Mouse (Mus musculus) ovary, postnatal 10 days (tissue): Measurements from ENCODE around the gene Odf3.

ENCODE experiments used
- DNase-seq: peaks from one replicate; pipeline ENCODE4 v3.0.0; 2022; ENCODE audit warnings: low spot score

Gene Odf3

DNA sequence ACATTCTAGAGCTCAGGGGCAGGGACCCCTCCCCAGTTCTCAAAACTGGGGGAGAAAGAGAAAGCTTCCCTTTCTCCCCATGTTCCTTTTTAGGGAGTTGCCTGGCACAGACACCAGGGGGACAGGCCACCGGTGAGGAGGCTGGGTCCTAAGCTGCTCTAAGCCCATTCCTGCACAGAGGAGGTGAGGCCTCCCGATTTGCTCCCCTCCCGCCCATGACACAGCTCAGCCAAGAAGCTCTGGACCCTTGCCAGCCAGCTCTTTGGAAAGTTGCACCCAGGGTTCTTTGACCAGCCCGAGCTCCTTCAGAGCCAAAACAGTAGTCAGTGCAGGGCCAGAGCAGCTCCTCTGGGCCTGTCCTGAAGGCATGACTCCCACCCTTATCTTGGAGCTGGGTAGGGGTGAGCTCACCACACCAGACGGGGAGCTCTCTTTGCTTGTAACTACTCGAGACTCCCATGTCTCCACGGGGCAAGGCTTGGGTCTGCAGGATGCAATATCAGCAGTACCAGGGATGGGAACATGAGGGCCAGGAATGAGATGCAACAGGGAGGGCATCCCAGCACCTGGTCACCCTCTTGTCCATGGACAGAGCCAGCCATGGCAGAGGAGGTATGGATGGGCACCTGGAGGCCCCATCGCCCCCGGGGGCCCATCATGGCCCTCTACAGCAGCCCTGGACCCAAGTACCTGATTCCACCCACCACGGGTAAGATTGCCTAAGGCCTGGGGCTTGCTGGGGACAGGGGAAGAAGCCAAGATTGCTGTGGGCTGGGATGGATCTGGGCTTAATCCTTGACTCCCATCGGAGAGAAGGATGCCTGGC lies at the start of gene Odf3:
Gene Odf3, plus strand, starts transcription at position 51 of the 826 bp plus-strand sequence.
- no peak for DNase-seq

DNA sequence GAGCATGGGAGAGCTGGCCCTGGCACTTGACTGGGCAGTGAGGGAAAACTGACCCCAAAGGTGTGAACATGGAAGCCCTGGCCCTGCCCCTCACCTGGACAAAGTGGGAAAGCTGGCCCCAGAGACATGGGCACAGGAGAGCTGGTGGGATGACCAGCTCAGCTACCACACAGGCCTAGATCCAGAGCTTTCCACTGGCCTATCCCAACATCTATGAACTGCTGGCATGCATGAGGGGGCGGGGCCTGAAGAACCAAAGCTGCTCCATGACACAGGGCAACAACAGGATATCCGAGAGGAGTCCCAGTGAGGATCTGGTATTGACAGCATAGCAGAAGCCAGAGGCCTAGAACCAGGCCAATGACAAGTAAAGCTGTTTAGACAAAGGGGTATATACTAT lies 49.4 kb upstream of the Odf3 start:
- DNase-seq: no peak

DNA sequence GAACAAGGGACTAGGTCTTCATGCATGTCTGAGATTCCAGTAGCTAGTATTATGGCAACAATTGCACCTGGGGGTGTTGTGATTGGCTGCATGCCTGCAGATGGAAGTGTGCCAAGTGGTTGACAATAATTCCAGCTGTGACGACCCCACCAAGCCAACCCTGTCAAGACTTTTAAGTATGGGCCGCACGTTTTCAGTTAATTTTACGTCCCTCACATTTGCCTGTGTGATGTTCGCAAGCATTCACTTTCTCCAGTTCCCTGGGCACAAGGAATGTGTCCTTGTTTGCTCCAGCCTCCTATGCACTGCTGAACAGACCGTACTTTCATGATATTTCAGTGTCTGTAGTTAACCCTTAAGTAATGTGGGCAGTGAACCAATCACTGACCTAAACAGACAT lies 45.0 kb upstream of the Odf3 start:
- DNase-seq: no peak

DNA sequence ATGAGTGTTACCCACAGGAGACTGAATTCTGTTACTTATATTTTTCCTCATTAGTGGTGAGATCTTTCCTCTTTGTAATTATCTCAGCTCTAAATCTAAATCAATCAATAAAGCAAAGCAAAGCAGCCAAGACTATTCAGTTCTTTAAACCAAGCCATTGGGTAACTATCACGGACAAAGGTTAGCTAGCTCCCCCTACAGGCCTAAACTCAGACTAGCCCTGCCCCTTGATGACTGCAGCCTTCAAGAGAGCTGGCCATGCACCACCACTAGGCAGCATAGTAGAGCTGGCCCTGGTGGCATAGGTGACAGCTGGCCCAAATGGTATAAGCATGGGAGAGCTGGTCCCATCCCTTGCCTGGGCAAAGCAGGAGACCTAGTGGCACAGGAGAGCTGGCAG lies 41.9 kb upstream of the Odf3 start:
- no peak for DNase-seq

DNA sequence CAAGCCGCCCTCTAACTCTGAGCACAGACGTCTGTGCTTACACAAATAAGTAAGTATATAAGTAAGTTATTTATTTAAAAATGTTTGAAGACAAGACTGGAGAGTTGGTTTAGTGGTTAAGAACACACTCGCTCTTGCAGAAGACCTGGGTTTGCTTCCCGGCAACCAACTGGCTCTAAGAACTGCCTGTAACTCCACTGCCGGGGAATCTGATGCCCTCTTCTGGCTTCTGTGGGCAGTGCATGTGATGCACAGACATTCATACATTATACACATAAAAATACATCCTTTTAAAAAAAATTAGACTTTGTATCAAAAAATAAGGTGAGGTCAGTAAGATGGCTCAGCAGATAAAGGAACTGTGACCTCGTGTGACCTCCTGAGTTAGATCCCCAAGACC lies 37.1 kb upstream of the Odf3 start:
- DNase-seq: no peak

DNA sequence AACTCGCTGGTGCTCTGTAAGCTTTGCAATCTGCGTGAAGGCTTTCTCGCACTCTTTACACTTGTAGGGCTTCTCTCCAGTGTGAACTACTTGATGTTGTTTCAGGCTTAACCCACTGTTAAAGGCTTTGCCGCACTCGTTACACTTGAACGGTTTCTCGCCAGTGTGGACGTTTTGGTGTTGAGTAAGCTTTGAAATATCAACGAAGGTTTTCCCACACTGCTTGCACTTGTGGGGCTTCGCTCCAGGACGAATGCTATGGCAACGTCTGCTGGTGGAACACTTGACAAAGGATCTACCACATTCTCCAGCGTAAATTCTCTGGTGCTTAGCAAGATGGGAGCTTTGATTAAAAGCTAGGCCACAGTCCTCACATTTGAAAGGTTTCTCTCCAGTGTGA lies 35.9 kb upstream of the Odf3 start:
- no peak for DNase-seq

DNA sequence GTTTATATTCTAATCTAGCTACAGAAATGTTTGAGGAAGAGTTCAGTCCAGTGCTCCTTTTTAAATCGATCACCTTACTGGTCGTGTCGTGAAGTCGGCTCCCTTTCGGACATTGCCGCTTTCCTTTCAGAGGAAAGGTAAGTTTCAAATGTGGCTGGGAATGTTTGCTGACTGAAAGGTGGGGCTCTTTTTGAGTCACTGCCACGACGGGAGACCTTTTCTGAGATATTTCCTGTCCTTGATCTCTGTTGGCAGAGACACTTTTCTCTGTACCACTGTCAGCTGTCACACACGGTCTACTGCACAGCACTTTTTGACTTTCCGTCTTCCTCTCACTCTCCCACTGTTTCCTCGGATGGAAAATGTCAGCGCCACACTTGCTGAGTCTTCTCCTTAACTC lies 34.8 kb upstream of the Odf3 start:
- DNase-seq: no peak

DNA sequence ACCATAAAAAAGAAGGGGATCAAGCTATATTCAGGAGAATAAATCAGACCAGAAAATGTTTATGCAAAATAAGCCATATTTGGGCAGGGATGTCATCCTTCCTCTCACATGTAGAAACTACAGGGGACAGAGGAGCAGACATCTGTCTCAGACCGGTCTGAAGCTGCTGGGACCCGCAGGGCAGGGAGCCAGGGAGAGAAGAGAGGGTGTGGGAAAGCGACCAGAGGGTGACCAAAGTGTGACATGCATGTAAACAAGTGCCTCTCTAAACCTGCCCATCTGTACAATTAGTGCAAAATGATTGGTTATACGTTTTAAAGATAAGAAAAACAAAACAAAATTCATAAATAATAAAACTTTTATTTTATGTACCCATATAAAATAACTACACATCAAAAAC lies 27.4 kb upstream of the Odf3 start:
- no peak for DNase-seq

DNA sequence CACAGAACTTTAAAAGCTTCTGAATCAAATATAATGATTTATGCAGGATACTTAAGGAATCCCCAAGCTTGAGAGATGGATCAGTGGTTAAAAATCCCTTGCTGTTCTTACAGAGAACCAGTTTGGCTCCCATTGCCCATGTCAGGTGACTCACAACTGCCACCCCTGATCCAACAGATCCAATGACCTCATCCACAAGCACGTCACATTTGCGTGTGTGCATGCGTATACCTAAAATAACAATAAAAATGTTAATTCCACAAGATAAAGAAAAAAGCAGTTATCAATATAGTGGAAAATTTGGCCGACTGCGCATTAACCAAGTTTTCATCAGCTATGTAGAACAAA lies 26.3 kb upstream of the Odf3 start:
- no peak for DNase-seq

DNA sequence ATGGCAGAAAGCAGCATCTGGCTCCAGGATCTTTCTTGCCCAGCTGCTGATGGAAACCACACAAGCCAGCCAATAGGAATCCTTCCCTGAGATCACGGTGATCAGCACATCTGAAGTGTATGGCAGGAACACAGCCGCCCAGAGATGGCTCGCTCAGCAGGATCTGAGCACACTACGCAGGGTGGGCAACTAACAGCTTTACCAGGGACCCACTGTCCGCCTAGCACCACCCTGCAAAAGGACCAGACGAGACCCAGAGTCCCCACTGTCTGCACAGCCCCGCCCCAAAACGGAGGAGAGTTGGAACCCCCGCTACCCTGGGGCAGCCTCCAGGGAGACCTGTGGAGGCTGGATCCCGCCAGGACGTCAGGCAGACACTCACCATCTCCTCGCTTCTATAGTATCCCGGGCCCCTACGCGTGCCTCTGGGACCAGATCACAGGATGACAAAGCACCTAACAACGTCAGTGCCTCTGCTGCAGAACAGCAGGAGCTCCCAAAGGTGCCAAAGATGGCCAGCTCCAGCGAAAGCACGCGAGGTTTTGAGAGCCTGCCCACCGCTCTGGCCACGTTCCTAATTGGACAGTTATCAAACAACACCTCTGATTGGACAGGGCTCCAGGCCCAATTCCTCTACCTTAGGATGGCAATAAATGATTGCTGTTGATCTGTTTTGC lies 25.8 kb upstream of the Odf3 start, which contains the start of gene Zfp941:
Gene Zfp941, minus strand, starts transcription at position 526 of the 677 bp plus-strand sequence.
- DNase-seq: no peak

DNA sequence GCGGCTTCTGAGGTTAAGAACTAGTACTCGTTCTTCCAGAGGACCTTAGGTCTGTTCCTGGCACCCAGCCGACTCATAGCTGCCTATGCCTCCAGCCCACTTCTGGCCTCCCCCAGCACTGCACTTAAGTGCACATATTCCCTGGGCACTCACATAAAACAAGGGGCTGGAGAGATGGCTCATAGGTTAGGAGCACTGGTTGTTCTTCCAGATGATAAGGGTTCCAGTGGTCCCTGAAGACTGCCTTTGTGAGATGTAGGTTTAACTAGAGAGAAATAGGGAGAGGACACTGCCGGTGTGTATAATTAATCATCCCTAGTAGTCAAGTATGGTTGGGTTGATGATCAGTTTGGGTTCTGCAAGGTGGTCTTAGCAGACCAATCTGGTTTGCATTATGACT lies 24.9 kb upstream of the Odf3 start:
- DNase-seq: no peak

DNA sequence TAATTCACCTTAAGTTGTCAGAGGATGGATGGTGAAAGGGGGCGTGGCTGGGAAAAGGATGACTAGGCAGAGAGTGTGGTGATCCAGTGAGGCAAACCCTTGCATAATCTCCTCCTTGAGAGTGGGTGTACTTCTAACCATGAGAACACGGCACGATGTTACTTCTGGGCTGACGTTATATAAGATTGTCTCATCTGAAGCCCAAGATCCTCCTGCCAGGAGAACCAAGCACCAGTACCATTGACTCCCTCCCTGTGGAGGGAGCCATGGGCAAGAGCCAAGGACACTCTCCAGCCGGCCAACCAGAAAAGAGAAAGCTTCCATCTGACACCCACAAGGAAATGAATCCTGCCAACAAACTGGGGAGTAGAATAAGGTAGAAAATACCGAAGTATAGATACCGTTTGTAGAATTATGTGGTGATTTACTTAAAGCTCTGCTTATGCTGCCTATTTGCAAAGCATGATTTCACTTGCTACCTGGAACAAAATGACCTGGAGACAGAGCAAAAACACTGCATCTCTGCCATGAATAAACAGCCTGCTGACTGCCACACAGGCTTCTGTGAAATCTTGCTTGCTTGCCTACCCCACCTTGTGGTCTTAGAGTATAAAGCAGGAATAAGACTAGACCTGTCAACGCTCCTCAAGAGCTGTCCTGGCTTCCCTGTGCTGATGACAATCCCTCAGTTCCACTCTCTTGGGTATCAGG lies 19.3 kb upstream of the Odf3 start:
- DNase-seq: no peak

DNA sequence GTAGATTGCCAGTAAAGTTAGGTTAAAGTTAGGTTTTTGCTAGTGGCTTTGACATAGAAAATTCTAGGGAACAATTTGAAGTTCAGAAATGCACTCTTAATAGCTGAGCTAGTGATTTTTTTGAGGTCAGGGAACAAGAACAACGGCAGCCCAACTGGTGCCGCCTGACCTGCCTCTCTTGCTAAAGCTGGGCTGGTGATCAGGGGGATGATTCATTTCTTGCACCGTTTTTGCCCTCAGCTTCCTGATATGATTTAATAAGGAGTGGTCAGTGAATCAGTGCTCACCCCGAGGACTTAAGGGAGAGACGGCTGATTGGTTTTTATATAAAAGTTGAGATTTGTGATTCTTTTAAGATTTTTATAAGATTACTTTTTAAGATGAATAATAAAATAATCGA lies 16.2 kb upstream of the Odf3 start:
- DNase-seq: no peak

DNA sequence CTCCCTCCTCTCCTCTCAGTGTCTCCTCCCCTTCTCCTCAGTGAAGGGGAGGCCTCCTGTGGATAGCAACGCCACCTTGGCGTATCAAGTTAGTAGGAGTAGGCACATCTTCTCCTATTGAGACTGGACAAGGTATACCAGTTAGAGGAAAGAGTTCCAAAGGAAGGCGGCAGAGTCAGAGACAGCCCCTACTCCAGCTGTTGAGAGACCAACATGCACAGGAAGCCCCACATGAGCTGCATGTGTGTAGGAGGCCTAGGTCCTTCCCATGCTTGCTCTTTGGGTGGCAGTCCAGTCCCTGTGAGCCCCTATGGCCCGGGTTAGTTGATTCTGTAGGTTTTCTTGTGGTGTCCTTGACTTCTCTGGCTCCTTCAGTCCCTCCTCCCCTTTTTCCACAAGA lies 14.3 kb upstream of the Odf3 start:
- DNase-seq: no peak

DNA sequence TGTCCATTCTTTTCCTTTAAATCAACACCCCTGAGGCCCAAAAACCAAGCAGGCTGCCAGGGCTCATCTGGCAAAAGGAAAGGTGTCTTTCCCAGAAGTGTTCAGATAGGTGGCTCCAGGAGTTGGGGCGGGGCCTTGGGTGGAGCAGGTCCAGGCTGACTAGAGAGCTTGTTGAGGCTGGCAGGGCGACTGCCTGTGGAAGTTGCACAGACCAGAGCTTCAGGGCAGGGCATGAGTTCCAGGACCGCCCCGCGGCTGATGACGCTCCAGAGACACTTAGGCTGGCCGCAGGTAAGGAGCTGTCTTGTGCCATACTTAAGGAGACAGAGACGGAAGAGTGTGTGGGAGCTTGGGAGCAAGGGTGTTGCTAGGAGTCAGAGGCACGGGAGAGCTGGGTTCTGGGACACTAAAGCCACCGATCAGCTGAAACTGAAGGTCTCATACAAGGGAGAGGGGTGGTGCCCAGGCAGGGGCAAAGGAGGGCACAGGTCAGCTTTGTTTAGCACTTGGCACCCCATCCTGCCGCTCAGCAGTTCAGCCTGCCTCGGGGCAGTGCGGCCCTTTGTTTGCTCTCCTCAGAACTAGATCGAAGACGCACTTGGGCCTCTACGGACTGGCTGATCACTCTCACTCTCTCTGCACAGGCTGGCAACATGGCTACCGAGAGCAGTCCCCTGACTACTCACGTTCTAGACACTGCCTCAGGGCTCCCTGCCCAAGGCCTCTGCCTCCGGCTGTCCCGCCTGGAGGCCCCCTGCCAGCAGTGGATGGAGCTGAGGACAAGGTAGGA lies 12.4 kb upstream of the Odf3 start, which contains the start of gene Urah:
Gene Urah, plus strand, starts transcription at position 51 of the 790 bp plus-strand sequence.
- no peak for DNase-seq

DNA sequence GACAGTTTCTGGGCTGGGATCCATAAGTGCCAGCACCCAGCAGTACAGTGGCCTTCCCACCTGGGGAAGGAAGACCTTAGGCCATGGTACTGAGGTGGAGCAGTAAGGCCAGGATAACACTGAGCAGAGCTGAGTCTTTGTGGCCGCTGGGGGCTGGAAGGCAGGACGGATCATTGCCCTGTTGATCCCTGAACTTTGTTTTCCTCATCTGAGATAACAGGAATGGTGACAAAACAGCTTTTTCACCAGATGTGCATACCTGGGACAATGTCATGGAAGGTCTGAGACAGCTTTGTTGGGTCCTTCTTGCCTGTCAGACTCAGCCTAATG lies 11.9 kb upstream of the Odf3 start:
- no peak for DNase-seq

DNA sequence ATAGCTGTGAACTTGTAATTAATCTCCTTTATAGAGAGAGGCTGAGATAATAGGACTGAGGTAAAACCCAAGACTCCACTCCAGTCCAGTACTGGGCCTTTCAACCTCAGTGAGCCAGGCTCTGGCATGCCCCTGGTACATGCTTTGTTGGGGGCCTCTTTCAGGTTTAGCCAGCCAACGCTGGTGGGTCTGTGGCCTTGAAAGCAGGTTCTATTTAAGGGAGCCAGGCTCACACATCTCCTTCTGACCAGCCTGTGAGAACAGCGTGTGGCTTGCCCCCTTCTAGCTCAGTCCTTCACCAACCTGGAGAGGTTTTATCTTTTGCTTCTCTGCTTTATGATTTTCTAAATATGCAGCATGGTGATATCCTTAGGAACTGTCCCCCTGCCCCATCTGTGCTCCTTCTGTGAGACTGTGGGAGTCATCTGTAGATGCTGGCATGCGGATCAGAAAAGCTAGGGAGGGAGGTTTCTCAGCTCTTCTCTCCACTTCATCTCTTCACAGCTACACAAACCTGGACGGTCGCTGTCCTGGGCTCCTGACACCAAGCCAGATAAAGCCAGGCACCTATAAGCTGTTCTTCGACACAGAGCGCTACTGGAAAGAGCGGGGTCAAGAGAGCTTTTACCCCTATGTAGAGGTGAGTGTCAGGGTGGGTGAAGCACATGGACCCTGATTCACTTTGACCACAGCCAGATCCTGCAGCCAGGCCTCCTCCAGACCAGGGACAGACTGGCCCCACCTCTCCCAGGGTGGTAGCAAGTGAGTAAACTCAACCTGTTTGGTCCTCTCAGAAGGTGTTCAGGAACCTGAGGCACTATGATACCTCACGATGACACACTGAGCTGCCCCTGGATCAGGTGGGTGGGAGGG lies 11.1 kb upstream of the Odf3 start:
- no peak for DNase-seq

DNA sequence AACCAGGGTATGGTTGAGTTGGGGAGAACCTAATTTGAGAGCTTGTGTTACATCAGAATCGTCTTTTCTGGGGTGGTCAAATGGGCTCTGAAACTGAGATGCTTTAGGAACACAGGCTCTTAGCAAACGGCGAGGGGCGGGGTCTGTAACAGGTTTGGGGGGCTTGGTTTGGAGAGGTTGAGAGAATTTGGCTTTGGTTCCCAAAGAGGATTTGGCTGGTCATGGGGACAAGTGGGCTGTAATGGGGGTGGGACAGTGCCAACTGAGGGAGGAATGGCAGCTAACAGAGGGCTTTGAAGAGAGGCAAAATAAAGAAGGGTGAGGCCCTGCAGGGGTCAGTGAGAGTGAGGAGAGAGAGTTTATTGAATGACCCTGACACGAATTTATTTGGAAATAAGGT lies 8.0 kb upstream of the Odf3 start:
- no peak for DNase-seq

DNA sequence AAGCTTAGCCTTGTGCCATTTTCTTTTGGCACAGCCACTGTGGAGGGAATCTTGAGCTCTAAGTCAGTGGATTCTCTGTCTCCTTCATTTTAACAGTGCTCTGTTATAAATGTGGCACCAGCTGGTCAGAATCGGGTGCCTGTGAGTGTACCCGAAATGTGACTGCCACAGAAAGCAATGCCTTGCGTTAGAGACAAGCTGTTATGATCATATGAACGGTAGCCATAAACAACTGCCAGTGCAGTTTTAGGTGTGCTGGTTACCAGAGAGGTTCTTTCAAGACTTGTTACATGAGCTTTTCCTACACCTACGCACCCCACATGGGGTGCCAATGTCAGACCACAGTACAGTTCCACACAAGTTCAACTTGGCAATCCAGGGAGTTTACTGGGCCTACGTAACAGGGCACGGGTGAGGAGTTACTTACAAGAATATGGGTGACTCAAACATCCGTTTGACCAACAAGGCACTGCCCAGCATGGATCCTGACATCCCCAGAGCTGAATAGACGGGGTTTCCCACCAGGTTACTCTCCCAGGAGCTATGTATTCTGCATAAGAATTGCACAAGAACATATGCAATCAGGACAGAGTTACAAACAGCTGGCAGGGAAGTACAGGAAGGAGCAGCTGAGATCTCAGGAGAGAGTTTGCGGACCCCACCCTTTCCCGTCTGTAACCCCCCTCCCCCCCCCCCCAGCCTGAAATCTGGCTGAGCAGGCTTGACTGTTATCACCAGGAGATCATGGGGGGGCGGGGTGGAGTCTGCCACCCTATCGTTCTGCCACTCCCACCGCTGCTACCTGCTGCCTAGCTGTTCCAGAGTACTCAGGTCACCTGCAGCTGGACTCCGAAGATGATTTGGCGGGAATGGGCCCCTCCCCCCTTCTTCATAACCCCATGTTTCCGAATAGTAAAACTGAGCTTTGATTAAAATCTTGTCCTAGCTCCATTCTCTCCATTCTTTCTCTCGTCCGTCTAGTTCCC lies 6.6 kb upstream of the Odf3 start:
- no peak for DNase-seq

DNA sequence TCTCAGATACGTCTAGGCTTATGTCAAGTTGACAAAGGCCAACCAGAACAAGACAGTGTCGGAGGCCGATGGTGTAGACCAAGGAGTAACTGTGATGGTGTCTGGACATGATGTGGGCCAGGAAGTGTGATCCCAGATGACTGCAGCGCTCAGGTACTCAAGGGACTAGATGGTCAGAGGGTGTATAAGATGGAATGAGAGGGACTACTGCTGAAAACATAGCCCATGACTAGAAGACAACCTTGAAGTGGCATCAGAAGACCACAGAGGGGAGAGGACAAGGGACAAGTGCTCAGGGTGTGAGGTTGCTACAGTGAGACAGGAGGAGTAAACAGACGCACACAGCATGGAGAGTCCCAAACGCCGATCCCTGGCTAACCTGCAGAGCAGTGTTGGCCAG lies 3.8 kb upstream of the Odf3 start:
- DNase-seq: no peak
